Mouse (Mus musculus): Measurements from ENCODE around the gene Chpf.

DNA sequence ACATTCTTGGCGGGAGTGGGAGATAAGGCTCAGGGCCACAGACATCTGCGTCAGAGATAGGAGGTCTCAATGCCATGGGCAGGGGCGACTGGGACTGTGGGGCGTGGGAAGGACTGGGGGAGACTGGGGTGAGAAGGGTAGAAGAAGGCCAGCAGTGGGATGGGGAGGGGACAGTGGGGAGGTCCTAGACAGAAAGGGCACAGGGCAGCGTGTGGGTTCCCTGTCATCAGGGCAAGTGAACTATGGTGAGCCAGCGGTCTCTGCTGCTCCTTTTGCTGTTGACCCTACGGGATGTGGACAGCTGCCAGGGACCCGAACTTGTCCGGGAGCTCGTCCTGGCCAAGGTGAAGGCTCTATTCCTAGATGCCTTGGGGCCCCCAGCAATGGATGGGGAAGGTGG is 27.9 kb upstream of the Chpf start, which contains the start of gene Inha:
- TF ChIP-seq CTCF (IDR thresholded peaks at IDR 0.05; ENCODE audit: insufficient read depth, low read length) (no peak), POLR2A (IDR thresholded peaks at IDR 0.05; ENCODE audit: borderline replicate concordance, extremely low read depth, low read depth, low read length) (no peak)
